Mouse (Mus musculus) MN1 (cell line): ENCODE measurements at regions not wholly inside any gene's neighbourhood (a gene's known extent, or its start where the extent isn't known, plus 50 kb on each side); places are given as distances from the start of the nearest gene placed in this dataset.

Source experiments
- DNase-seq: peaks from one replicate; pipeline ENCODE4 v3.0.0-alpha.2; 2016; ENCODE audit warnings: low spot score

GRCm38 (mm10) chr13:37710913-37711312 lies 67.3 kb upstream of the Rreb1 start:
- DNase-seq = no peak

GRCm38 (mm10) chr13:37712908-37713496 lies 65.2 kb upstream of the Rreb1 start:
- DNase-seq = no peak

GRCm38 (mm10) chr13:37715058-37715712 lies 63.0 kb upstream of the Rreb1 start:
- no peak for DNase-seq

- DNase-seq = no peak
Measured at GRCm38 (mm10) chr13:37715770-37716693, 62.2 kb upstream of the Rreb1 start.

- no peak for DNase-seq
Measured at GRCm38 (mm10) chr13:37717793-37718192, 60.4 kb upstream of the Rreb1 start.

GRCm38 (mm10) chr13:37718364-37718763 lies 59.8 kb upstream of the Rreb1 start:
- no peak for DNase-seq
